Mouse (Mus musculus) neutrophil, adult 5-6 weeks (primary cell): ENCODE results near the gene Slc22a23. TPM values are rescaled to one million over a fixed set of nuclear protein-coding genes. Genes with fewer than 3 reads are reported as not detected.
A peak's percentile ranks its signal among the peaks of the same experiment; 100 is the strongest.

Experiments
- ATAC-seq: fragments of 151-379, 151-347 bp; 2 replicates; pipeline ENCODE4 v1.8.0; 2017; ENCODE audit warnings: mild to moderate bottlenecking, moderate TSS enrichment; ENCODE audit not compliant: insufficient number of reproducible peaks, poor library complexity, low FRiP score, severe bottlenecking; ENCODE audit errors: extremely low read depth
- total RNA-seq: library from RNA; stranded (forward); fragments of 200-1000 nt; gene quantifications from 2 replicates; pipeline ENCODE4 v1.2.3, GENCODE M21; 2017

The Slc22a23 gene
- total RNA-seq, 1 experiment from 2014 or later: 2.7 TPM

GRCm38 (mm10) chr13:34131011-34131707 is 213.8 kb downstream of the Slc22a23 start:
- ATAC-seq: peak; percentile 27; the same call in 1 of the 2 replicates

- ATAC-seq: peak; percentile 51
These were observed 214.7 kb downstream of the Slc22a23 start, which contains the start of gene Tubb2b for GRCm38 (mm10) chr13:34130226-34130731. Gene Tubb2b (minus strand): TSS chr13:34130466.

GRCm38 (mm10) chr13:34129485-34130225 is 215.3 kb downstream of the Slc22a23 start:
- ATAC-seq: peak; percentile 40; the same call in 1 of the 2 replicates

Other genes with a start within 250 kb of the Slc22a23 start
- gene Tubb2b, start 214.7 kb downstream of the Slc22a23 start, total RNA-seq: 3.8 and 6.5 TPM in 2 replicates
- gene Psmg4, start 182.2 kb downstream of the Slc22a23 start, total RNA-seq: 42.6 and 56.8 TPM in 2 replicates